Mouse (Mus musculus) midbrain, embryonic 10.5 days (tissue): ENCODE results near the gene Lkaaear1. TPM values are rescaled to one million over a fixed set of nuclear protein-coding genes. Genes with fewer than 3 reads are reported as not detected.

Experiments
- DNase-seq: peaks from one replicate; pipeline ENCODE4 v3.0.0-alpha.2; 2017; ENCODE audit warnings: low spot score
- H3K27ac ChIP-seq: fragments of 300-500 bp; sonication (generic); replicated peaks from 2 replicates; pipeline ENCODE4 v1.5.1; 2016; ENCODE audit warnings: mild to moderate bottlenecking
- H3K27me3 ChIP-seq: fragments of 300-500 bp; sonication (generic); 2 replicates; pipeline ENCODE4 v1.6.1; 2016; ENCODE audit warnings: low read depth, mild to moderate bottlenecking; ENCODE audit not compliant: poor library complexity, severe bottlenecking
- H3K36me3 ChIP-seq: fragments of 300-500 bp; sonication (generic); 2 replicates; pipeline ENCODE4 v1.6.1; 2016; ENCODE audit warnings: mild to moderate bottlenecking, moderate library complexity
- H3K4me1 ChIP-seq: fragments of 300-500 bp; sonication (generic); 2 replicates; pipeline ENCODE4 v1.6.1; 2016
- H3K4me3 ChIP-seq: fragments of 300-500 bp; sonication (generic); 2 replicates; pipeline ENCODE4 v1.5.1; 2016; ENCODE audit warnings: mild to moderate bottlenecking, moderate library complexity
- H3K9me3 ChIP-seq: fragments of 300-500 bp; sonication (generic); replicated peaks from 2 replicates; pipeline ENCODE4 v1.6.1; 2016; ENCODE audit warnings: mild to moderate bottlenecking
- WGBS: fragments of 180-500 bp; shearing (Covaris S2); methylation state at CpG from one replicate; pipeline ENCODE4 v1.1.7; 2016; 5-methylcytosine and 5-hydroxymethylcytosine counted together
- polyA plus RNA-seq: library from polyadenylated mRNA; unstranded; fragments of >200 nt; fragmentation: Nextera tagmentation; extraction: Ambion mirVana; gene quantifications from 2 replicates; pipeline ENCODE4 v1.2.1, GENCODE M21; 2016

Gene Lkaaear1
- polyA plus RNA-seq, 1 experiment from 2014 or later, result not detected

DNA sequence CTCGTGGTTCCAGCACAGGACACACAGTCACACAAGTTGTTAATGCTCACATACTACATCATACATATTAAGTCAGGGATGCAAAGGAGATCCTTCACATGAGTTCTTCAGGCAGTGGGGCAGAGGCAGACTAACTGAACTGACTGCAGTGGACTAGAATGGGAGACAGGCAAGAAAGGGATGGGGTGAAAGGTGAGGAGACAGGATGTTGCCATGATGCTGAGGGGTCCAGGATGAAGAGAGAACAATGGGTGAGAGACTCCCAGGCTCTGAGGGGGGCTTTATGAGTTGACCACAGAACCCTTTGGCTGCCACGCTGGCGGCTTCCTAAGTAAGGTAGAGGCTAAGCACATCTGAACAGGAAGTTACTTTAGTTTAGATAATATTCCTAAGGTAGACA is 3.7 kb downstream of the Lkaaear1 start:
- Histone ChIP-seq H3K27ac (no peak overlapping the region), H3K4me3 (peak overlapping the region; percentile 72; the same call in 1 of the 2 replicates)

DNA sequence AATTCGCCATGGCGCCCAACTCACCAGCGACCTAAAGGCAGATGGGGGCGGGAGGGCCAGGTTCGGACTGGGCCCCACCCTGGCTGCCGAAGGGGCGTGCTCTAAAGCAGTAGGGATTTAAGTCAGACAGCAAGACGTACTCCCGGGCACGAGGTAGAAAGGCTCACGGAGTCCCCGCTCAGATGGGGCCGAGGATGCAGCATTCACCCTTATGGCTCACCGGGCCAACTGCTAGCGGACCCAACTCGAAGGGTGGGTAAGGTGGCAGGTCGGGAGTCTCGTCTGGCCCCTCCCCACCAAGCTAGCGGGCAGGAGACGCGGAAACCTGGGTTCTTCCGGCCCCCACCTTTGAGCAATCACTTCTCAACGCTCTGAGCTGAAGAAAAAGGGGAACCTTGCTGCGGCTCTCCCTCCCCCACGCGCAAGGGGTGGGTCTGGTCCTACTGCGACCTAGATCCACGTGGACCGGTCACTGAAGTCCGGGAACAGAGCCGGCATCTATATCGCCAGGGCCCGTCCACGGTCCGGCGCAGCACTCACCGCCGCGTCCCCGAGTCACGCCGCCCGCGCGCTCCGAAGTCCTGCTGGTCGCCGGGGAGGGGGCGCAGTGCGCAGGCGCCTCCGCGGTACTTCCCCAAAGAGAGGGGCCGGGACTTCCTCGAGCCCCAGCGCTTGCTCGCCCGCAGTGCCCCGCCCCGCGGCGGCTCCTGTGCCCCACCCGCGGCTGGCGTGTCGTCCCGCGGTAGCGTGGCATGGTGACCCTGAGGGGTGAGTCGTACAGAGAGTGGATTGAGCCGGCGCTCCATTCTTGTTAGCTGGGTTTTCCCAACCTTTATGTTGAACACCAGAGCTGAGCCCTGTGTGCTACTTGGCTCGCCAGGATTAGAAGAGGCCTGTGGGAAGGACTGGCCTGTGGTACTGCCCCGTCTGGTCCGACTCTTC is 4.6 kb downstream of the Lkaaear1 start, which contains the start of gene Rgs19:
Gene Rgs19, minus strand, starts transcription at position 639 of the 942 bp plus-strand sequence.
- Histone ChIP-seq H3K27ac (peak within 1 kb of the TSS; percentile 92), H3K36me3 (peaks cover 11% of the 10 kb centered on the region)
- WGBS, result under 1% methylated on average over 72 of the region's 75 CpGs

More for the DNA sequence above, 3.7 kb downstream of the Lkaaear1 start:
- peaks cover 2% of the 10 kb centered on the region; the same call in 1 of the 2 replicates for H3K36me3 ChIP-seq
- WGBS, result 86% methylated on average over 3 of the region's 3 CpGs
- peaks cover 36% of the 10 kb centered on the region for H3K4me1 ChIP-seq
- H3K27me3 ChIP-seq, result peaks cover 25% of the 10 kb centered on the region
- DNase-seq, result no peak
- H3K9me3 ChIP-seq, result no peaks in the 10 kb centered on the region

DNA sequence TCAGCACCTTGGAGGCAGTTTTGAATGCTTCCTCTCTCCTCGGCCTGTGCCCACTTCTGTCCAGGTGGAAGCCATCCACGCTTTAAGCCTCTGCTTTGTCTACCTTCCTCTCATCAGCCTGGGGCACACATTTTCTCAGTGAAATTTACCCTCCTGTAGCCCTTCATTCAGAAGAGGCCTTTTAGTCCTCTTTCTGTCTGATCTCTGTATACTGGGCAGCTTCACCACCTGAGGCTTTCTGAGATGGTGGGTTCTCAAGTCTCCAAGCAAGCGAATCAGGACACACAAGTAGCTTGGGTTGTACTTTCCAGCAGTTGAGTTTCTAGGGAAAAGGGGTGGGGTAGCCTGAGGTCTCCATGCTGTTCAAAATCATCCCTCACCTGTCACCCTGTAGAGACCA is 5.9 kb downstream of the Lkaaear1 start:
- 90% methylated on average over 3 of the region's 3 CpGs for WGBS
- Histone ChIP-seq H3K4me3 (peak overlapping the region; percentile 72; the same call in 1 of the 2 replicates), H3K27me3 (peaks cover 25% of the 10 kb centered on the region)

More for the DNA sequence above, 4.6 kb downstream of the Lkaaear1 start, which contains the start of gene Rgs19:
- H3K9me3 ChIP-seq, result no peaks in the 10 kb centered on the region
- H3K4me1 ChIP-seq, result peaks cover 36% of the 10 kb centered on the region
- peaks cover 25% of the 10 kb centered on the region for H3K27me3 ChIP-seq
- peak within 1 kb of the TSS; percentile 72 for H3K4me3 ChIP-seq
- DNase-seq, result peak; percentile 84

DNA sequence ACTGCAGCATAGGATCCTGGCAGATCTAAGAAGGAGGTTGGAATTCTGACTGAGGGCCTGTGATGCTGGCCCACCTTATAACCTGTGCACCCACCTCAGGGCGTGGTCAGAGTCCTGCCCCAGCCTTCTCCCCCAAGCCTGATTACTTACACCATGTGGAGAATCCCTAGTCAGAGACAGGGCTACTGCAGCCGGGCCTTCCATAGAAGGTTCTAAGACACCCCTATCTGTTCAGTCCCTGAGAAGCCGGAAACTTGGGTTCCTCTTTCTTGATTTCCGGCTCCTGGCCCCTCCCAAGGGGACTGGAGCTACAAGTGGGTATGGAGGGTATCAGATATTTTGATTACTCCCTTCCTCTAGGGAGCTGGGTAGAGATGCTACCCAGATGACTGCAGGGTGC is 6.7 kb downstream of the Lkaaear1 start:
- H3K36me3 ChIP-seq, result peaks cover 32% of the 10 kb centered on the region
- WGBS, result 89% methylated on average over 4 of the region's 4 CpGs
- H3K4me3 ChIP-seq, result no peak overlapping the region
- H3K4me1 ChIP-seq, result peaks cover 31% of the 10 kb centered on the region
- no peak overlapping the region for H3K27ac ChIP-seq
- H3K9me3 ChIP-seq, result no peaks in the 10 kb centered on the region
- DNase-seq, result no peak
- H3K27me3 ChIP-seq, result peaks cover 17% of the 10 kb centered on the region

More for the DNA sequence above, 5.9 kb downstream of the Lkaaear1 start:
- peaks cover 31% of the 10 kb centered on the region for H3K4me1 ChIP-seq
- H3K27ac ChIP-seq, result no peak overlapping the region
- no peaks in the 10 kb centered on the region for H3K9me3 ChIP-seq
- DNase-seq, result no peak
- H3K36me3 ChIP-seq, result peaks cover 24% of the 10 kb centered on the region

DNA sequence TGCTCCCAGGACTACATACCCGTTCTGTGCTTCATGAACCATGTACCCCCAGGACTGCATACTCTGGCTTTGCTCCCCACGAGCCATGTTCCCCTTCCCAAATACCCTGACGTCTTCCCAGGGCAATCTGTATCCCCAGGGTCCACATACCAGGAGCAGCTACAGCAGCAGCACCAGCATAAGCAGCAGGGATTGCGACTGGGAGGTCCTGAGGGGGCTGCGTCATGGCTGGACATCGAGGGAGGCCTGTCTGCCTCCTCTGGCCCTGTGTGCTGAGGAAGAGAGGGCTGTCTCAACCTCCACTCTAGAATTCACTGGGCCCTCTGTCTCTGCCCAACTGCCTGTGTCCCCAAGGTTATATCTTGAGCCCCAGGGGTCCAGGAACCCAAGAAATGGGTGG is 7.2 kb downstream of the Lkaaear1 start:
- H3K27ac ChIP-seq, result no peak overlapping the region
- DNase-seq, result no peak
- H3K36me3 ChIP-seq, result peaks cover 37% of the 10 kb centered on the region
- no peak overlapping the region for H3K4me3 ChIP-seq
- H3K4me1 ChIP-seq, result peaks cover 31% of the 10 kb centered on the region
- WGBS, result 90% methylated on average over 6 of the region's 6 CpGs
- no peaks in the 10 kb centered on the region for H3K9me3 ChIP-seq
- H3K27me3 ChIP-seq, result peaks cover 13% of the 10 kb centered on the region; the same call in 1 of the 2 replicates

DNA sequence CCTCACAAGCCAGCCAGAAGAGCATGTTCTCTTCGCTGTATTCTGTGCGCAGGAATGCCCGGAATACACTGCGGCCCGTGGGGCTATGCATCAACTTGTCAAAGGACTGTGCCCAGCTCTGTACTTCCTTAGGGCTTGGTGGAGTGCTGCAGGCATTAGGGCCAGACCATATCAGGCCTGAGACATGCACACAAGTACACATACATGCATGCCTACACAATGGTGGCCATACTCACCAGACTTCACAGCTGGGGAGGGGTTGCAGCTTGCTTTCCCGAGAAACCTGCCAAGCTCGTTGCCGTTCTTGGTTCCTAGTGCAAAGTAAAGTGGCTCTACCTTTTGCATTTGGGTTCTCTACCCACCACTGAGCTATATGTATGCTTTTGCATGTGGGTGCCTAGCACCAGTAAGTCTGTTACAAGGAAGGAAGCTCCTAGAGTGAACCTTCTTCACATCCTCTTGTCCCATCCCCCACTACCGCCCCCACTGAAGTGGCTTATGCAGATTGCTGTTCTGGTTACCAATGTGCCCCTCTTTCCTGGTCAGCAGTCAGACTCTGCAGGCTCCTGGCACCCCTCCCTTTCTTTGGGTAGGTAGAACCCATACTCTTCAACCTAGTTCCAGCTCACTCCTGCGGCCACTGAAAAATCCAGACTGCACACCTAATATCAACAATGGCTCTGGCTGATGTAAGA is 8.6 kb downstream of the Lkaaear1 start:
- DNase-seq, result no peak
- H3K36me3 ChIP-seq, result peaks cover 43% of the 10 kb centered on the region
- no peak overlapping the region for H3K27ac ChIP-seq
- 90% methylated on average over 10 of the region's 10 CpGs for WGBS
- H3K4me3 ChIP-seq, result no peak overlapping the region
- peaks cover 30% of the 10 kb centered on the region for H3K4me1 ChIP-seq
- no peaks in the 10 kb centered on the region for H3K9me3 ChIP-seq
- H3K27me3 ChIP-seq, result 0 out of 2 replicates have a peak, but pooled peaks cover 3% of the 10 kb centered on the region

DNA sequence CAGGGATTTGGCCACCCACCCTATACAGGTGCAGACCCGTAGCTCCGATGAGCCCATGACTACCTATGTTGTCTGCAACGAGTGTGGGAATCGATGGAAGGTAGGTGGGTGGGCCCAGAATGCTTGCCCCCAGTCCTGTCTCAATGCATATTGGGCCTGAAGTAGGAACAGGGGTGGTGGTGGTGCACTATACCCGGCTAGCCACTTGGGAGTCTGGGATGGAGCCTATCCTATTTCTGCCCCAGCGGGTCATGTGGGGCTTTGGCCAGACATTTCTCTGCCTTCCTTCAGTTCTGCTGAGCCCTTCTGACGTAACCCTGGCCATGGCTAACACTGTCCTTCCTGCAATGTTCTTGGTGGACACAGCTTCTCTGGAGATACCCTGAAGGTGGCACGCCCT is 10.7 kb downstream of the Lkaaear1 start:
- no peak overlapping the region for H3K27ac ChIP-seq
- no peaks in the 10 kb centered on the region for H3K9me3 ChIP-seq
- DNase-seq, result no peak
- no peaks in the 10 kb centered on the region for H3K27me3 ChIP-seq
- H3K36me3 ChIP-seq, result peaks cover 43% of the 10 kb centered on the region
- 90% methylated on average over 8 of the region's 8 CpGs for WGBS
- no peak overlapping the region for H3K4me3 ChIP-seq
- peaks cover 10% of the 10 kb centered on the region for H3K4me1 ChIP-seq

DNA sequence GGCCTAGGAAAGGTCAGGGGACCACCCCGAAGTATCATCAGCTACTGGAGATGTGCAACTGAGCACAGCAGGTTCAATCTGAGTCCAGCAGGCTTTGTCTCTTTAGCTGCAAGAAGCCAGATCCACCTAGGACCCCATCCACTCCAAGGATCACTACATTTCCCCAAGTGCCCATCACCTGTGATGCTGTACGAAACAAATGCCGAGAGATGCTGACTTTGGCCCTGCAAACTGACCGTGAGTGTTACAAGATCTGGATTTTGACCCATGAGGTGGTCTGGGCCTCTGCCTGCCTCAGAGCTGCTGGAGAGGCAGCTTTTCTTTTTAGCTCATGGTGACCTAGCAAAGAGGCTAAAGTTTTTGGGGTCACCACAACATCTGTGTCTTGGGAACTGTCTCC is 12.6 kb downstream of the Lkaaear1 start:
- WGBS, result 96% methylated on average over 4 of the region's 4 CpGs
- Histone ChIP-seq H3K27me3 (peaks cover 9% of the 10 kb centered on the region; the same call in 1 of the 2 replicates), H3K27ac (no peak overlapping the region), H3K9me3 (no peaks in the 10 kb centered on the region), H3K36me3 (peaks cover 43% of the 10 kb centered on the region), H3K4me3 (no peak overlapping the region), H3K4me1 (peaks cover 6% of the 10 kb centered on the region)
- no peak for DNase-seq

DNA sequence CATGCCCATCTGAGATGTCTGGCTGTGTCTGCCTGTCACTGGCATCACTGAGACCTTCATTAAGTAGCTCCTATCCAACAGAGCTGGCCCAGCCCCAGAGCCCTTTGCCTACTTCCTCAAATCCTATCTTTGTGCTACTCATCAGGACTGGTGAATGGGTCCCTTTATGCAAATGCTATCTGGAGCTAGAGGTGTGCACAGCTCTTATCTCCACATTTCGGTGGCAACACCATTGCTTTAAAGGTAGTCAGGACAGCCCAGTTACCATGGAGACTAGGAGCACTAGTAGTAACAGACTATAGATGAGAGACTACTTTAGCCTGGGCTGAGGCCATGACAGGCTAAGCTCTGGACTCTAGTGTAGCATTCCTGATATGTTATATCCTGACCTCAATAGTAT is 13.5 kb downstream of the Lkaaear1 start:
- Histone ChIP-seq H3K4me1 (peaks cover 14% of the 10 kb centered on the region), H3K9me3 (no peaks in the 10 kb centered on the region), H3K27me3 (peaks cover 9% of the 10 kb centered on the region; the same call in 1 of the 2 replicates), H3K36me3 (peaks cover 43% of the 10 kb centered on the region), H3K27ac (no peak overlapping the region), H3K4me3 (no peak overlapping the region)
- 85% methylated on average over 1 of the region's 1 CpGs for WGBS
- DNase-seq, result no peak

DNA sequence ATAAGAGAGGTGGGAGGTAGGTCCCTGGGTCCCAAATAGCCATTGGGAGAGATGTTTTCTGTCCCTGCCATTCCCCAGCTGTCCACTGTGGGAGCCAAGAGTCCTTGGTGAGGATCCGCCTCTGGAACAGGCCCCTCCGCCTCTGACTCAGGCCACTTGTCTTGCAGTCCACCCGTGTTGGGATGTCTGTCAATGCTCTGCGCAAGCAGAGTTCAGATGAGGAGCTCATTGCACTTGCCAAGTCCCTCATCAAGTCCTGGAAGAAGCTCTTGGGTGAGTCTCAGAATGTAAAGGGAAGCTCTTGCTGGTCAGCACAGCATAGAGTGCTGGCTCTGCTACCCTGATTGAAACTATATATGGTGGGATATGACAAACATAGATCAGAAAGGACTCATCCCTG is 14.9 kb downstream of the Lkaaear1 start:
- H3K27me3 ChIP-seq, result peaks cover 9% of the 10 kb centered on the region; the same call in 1 of the 2 replicates
- peaks cover 30% of the 10 kb centered on the region for H3K36me3 ChIP-seq
- H3K27ac ChIP-seq, result no peak overlapping the region
- no peak overlapping the region for H3K4me3 ChIP-seq
- WGBS, result 69% methylated on average over 4 of the region's 4 CpGs
- H3K4me1 ChIP-seq, result peaks cover 20% of the 10 kb centered on the region
- DNase-seq, result no peak
- no peaks in the 10 kb centered on the region for H3K9me3 ChIP-seq

DNA sequence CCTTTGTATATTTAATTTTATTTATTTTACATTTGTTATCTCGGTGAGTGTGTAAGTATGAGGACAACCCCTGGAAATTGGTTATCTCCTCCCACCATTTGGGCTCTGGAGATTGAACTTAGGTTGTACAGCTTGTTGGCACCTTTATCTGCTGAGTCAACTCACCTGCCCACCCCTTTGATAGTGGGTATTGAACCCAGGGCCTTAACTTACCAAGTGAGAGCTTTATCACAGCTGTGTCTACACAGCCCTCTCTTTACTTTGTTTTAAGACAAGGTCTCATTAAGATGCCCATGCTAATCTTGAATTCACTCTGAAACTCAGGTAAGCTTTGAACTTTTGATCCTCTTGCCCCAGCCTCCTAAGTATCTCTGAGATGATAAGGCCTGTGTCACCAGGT is 16.3 kb downstream of the Lkaaear1 start:
- WGBS, result 97% methylated on average over 1 of the region's 1 CpGs

DNA sequence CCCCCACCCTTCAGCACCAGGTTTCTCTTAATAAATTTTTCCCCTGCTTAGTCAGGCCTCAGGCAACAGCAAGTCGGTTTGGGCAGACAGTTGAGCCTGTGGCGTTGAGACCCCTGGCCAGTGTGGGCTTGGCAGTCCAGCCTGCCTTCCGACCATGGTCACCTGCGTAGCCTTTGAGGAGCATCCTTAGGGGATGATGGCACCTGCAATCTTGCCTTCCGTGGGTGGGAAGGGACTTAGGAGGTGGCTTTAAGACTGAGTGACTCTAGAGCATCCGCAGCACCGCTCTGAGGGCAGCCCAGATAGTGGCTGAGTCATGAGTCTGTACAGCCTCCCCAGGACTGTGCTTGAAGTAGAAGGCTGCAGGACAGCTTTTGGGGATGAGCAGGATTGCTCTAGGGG is 17.5 kb downstream of the Lkaaear1 start:
- peak overlapping the region; percentile 76 for H3K4me3 ChIP-seq
- H3K4me1 ChIP-seq, result peaks cover 39% of the 10 kb centered on the region
- 18% methylated on average over 7 of the region's 7 CpGs for WGBS
- H3K27me3 ChIP-seq, result peaks cover 15% of the 10 kb centered on the region
- H3K36me3 ChIP-seq, result peaks cover 3% of the 10 kb centered on the region
- no peaks in the 10 kb centered on the region for H3K9me3 ChIP-seq
- DNase-seq, result no peak
- peak overlapping the region; percentile 91 for H3K27ac ChIP-seq

More for the DNA sequence above, 16.3 kb downstream of the Lkaaear1 start:
- Histone ChIP-seq H3K27me3 (peaks cover 15% of the 10 kb centered on the region), H3K9me3 (no peaks in the 10 kb centered on the region), H3K27ac (no peak overlapping the region), H3K4me3 (no peak overlapping the region), H3K4me1 (peaks cover 26% of the 10 kb centered on the region), H3K36me3 (peaks cover 15% of the 10 kb centered on the region)
- DNase-seq, result no peak
